Mouse (Mus musculus): Measurements from ENCODE around the gene Ly6g6d.
A peak's percentile ranks its signal among the peaks of the same experiment; 100 is the strongest.

The Ly6g6d gene

DNA sequence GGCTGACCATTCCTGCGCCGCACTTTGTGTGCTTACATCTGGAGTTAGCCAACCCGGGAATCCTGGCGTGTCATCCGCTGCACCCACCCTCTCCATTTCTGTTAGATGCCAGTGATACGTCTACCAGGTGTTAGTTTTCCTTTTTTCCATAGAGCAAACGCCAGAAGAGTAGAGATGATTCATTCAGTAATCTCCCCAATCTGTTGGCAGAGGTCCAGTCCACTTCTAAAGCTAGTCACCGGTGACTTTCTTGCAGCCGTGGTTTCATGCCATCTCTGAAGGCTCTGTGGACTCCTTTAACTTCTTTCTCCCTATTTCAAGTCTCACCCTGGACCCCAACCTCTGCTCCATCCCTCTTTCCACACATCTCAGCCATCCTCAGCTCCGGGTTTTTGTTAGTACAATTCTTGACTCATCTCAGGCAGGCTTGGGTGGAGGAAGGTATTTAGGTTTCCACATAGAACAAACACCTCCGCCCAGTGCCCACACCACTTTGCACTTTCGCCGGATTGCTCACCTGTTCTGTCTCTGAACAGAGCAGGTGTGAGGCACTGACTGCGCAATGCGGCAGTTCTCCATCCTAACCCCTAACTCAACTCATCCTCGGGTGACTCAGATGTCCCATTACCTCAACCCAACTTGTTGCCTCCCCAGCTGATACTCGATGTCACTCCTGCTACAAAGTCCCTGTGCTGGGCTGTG, 9.5 kb downstream of the Ly6g6d start:
- peak; percentile 55 for DNase-seq

DNA sequence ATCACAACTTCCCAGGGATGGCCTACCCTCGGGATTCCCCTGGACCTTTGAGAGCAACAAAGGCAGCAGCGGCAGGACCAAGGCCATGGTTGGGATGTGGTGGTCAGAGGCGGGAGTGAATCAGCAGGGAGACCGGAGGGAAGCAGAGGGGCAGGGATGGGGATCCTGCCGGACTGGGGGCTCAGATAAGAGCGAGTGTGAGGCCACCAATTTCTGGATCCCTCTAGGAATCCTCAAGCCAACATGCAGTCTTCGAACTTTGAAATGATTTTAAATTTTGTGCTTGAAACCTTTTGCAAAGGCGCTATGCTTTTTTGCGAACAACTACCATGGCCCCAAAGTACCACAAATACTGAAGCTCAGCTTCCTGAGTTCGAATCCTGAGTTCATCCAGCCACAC, 11.8 kb downstream of the Ly6g6d start, which contains the start of gene Mpig6b:
Gene Mpig6b (minus strand): TSS at position 101 of the 400 bp plus-strand sequence.
- no peak for DNase-seq

DNA sequence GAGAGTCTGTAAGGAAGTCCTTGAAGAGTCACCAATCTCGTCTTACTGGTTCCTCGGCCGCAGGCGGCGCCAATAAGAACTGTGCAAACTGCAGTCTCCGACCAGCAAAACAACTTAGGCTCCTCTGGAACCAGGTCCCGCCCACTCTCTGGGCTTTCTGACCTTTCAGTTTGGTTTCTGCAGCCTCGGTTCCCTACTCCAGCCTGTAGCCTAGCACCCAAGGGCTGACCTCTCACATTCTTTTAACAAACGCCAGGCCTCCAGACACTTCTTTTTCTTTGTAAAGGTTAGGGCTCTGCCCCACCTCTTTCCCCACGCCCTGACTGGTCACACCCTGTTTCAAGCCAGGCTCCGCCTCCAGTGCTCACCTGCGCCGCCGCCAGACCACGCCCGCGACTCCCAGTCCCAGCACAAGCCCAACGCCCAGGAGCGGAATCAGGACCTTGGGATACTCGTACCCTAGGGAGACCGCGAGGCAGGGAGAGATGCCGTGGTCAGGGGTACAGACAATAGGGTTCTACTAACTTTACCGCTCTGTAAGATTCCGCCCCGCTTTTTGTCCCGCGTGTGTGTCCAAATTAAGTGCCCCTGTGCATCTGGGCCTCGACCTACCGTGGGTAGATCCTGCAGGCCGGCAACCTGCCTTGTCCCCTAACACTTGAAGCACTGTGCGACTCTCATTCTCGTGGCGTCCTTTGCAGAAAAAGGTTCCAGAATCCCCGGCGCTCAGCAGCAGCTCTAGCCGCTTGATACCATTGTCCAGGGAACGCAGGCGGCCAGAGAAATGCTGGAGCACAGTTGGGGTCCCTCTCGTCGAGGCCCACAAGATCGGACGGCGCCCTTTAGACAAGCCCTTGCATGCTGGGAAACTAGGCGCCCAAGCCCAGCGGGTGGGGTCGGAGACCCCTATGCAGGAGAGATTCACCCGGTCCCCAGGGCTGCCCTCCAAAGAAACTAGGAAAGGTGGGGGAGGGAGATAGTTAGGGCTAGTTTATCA, 12.6 kb downstream of the Ly6g6d start, which contains the start of gene Ly6g6c:
Gene Ly6g6c (plus strand): TSS at position 438 of the 997 bp plus-strand sequence.
- DNase-seq: peak; percentile 73

DNA sequence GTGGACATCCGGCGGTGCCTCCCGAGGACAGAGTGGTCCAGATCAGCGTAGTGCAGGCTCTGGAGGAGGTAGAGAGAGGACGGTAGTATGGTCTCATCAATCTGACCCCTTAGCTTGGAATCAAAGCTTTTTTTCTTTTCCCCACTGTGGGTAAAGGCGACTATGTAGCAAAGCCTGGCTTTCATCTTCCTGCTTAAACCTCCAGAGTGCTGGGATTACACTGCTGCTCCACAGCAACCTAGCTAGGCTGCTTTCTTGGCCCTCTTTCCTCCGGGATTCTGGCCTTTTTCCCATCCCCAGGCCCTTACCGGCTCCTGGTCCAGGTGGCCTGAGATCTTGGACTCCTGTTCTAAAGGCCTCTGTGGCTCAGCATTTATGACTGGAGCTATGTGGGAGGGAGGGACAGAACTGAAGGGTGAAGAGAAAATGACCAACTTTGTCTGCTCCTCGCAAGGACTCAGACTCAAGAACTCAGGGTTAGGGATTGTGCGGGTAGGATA, 13.4 kb downstream of the Ly6g6d start:
- peak; percentile 82 for DNase-seq

DNA sequence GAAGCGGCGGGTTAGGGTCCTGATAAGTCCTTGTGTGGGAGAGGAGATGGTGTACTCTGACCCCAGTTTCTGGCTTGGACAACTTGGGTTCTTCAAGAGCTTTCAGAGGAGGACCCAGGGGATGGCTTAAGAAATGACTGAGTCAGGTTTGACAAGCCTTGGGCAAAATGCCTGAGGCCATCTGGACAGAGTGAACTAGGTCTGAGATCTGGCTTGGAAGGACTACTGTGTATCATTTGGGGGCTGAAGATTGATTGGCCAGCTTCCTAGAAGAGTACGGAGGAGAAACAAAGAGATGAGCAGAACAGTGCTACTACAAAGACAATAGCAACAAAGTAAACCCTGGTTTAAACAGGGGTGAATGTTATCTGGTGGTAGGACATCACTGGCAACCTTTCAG, 14.4 kb downstream of the Ly6g6d start:
- DNase-seq: peak; percentile 54

DNA sequence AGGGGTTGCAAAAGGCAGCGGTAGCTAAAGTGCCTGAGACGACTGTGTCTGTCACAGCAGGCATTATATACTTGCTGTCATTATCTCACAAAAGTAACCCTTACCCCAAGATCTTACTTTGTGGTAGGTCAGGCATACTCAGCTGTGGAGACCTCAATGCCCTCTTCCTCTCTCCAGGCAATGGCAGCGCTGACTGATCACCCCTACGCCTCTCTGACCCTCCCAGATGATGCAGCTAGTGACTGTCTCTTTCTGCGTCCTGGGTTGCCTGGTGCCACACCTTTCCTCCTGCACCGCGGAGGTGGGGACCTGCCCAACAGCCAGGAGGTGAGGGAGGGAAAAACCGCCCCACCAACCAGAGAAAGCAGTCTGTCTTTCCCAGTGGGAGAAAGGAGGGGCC, 16.6 kb downstream of the Ly6g6d start:
- DNase-seq: peak; percentile 40

DNA sequence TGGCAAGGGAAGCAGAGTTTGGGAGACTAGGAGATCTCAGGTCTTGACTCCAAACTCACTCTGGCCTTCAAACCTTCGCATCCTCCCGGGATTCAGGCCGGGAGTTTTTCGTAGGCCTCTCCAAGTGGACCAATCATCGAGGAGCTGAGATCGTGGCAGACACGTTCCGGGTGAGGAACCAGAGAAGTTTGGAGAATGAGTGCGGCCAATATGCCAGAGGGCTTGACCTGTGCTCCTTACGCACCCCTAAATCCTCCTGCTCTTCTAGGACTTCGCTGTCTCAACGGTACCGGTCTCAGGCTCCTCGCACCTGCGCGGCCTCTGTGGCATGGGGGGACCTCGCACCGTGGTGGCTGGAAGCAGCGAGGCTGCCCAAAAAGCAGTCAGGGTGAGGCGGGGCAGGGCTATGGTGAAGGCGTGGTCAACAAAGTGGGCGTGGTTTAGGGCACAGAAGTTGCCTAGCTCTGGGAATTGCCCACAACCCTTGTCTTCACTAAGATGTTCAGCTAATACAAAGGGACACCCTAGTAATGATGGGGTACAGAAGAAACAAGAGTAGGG, 17.0 kb downstream of the Ly6g6d start:
- DNase-seq: peak; percentile 61

DNA sequence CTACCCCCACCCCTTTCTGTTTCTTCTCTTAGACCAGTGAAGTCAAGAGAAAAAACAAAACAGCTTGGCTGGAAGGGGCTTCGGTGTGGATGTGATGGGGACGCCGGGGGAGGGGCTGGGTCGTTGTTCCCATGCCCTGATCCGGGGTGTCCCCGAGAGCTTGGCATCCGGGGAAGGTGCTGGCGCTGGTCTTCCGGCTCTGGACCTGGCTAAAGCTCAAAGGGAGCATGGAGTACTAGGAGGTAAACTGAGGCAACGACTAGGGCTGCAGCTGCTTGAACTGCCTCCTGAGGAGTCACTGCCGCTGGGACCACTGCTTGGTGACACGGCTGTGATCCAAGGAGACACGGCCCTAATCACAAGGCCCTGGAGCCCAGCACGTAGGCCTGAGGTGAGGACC, 17.8 kb downstream of the Ly6g6d start:
- DNase-seq: peak; percentile 65

DNA sequence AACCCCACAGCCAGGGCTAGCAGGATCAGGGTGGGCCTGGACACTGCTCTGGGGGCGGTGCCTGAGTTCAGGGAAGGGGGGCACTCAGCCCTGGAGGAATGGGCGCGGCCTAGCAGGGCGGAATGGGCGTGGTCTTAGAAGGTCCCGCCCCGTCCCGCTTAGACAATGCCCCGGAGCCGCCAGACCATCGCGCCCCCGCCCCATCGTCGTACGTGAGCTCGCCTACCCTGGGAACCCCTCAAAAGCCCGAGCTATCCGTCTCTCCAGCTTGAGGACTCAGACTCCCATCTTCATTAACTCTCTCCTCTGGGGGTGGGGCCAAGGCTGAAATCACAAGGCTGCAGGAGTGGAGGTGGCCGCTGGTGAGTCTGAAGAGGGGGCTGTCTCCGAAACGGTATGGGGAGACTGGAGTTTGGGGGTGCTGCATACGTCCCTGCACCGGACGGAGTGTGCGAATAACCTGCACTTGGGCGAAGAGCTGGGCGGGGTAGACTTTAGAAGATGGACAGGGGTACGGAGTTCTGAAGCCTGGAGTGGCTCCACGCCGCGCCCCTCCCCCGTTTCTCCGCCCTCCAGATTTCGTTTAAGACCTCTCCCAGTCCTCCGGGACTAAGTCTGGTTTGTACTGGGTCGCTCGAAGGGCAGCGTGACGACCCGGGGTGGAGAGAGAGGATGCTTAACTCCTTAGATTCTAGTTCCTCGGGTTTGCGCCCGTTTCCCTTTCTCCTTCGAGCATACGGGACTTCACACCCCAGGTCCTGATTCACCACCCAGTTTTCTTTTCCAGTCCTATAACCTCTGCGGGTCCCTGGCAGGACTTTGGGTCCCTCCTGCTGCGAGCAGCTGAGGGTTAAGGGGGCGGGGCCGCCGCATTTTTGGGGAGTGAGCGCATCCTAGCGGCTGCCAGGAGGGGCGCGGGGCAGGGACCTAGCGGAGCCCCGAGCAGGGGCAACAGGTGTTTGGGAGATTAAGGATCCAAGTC, 18.7 kb downstream of the Ly6g6d start, which contains the start of gene Ddah2:
Gene Ddah2 (plus strand): TSS at position 125 of the 982 bp plus-strand sequence.
- DNase-seq: peak; percentile 84

DNA sequence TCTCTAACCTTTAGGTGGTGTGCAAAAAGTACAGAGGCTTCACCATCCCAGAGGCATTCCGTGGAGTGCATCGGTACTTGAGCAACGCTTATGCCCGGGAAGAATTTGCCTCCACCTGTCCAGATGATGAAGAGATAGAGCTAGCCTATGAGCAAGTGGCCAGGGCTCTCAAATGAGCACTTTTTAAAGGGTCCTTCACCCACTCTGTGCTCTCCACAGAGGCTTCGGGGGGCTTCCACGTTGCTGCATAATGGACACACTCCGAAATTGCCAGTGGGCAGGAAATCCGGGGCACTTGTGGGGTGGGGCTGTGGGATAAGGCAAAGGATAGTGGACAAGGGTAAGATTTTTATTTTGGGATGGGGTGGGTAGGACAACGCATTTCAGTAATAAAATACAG, 19.5 kb downstream of the Ly6g6d start:
- peak; percentile 37 for DNase-seq

DNA sequence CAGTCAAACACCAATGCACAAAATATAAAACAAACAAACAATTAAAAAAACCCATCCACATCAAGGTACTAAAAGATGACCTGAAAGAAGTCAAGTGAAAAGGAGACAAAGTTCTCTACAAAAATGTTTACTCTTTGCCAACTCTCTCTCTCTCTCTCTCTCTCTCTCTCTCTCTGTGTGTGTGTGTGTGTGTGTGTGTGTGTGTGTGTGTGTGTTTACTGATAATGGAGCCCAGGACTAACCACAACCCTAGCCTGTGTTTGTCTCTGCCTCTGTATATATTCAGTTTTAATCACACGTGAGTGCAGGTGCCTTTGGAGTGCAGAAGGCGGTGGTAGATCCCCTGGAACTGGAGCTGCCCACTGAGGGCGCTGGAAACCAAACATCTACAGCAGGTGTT, 20.8 kb downstream of the Ly6g6d start:
- no peak for DNase-seq

DNA sequence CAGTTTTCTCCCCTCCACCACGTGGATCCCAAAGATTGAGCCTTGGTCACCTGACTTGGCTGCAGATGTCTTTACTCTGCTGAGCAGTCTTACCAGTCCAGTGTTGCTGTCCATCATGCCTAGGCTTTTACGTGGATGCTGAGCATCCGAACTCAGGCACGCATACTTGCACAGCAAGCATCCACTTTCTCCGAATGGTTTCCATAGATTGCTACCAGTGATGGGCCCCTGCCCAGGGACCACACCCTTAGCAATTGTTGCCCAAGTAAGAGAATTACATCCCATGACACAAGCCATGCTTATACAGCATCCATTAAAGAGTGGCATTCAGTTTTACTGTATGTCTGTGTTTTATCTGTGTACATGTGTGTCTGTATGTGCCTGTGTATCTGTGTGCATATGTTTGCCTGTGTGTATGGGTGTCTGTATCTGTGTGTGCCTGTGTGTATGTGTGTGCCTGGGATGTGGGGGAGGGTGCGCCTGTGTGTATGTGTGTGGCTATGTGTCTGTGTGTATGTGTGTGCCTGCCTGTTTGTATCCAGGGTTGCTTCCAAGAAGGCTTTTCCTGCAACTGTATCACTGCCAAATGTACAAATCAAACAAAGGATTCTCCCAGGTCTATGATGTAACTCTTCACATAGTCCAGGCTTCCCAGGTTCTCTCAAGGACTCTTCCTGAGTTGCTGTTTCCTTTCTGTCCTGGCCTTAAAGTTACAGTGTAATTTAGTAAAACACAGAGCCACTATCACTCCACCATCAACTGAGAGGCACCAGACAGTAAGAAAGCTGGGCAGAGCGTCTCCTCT, 22.0 kb downstream of the Ly6g6d start:
- no peak for DNase-seq

DNA sequence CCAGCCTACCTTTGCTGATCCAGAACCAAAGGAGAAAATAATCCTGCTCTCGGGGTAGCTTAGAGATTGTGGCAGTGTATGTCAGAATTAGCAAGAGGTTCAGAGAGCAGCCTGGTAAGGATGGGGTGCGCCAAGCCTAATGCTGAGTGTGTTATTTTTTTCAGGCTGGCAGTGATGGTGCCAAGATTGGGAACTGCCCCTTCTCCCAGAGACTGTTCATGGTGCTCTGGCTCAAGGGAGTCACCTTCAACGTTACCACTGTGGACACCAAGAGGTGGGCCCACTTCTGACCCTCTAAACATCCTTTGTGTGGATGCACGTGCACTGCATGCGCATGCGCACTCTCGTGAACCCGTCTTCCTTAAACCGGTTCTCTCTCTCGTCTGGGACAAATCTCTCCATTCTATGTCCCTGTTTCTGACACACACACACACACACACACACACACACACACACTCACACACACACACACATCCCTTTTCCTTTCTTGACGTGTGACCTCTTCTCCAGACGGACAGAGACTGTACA, 25.5 kb downstream of the Ly6g6d start:
- peak; percentile 31 for DNase-seq

DNA sequence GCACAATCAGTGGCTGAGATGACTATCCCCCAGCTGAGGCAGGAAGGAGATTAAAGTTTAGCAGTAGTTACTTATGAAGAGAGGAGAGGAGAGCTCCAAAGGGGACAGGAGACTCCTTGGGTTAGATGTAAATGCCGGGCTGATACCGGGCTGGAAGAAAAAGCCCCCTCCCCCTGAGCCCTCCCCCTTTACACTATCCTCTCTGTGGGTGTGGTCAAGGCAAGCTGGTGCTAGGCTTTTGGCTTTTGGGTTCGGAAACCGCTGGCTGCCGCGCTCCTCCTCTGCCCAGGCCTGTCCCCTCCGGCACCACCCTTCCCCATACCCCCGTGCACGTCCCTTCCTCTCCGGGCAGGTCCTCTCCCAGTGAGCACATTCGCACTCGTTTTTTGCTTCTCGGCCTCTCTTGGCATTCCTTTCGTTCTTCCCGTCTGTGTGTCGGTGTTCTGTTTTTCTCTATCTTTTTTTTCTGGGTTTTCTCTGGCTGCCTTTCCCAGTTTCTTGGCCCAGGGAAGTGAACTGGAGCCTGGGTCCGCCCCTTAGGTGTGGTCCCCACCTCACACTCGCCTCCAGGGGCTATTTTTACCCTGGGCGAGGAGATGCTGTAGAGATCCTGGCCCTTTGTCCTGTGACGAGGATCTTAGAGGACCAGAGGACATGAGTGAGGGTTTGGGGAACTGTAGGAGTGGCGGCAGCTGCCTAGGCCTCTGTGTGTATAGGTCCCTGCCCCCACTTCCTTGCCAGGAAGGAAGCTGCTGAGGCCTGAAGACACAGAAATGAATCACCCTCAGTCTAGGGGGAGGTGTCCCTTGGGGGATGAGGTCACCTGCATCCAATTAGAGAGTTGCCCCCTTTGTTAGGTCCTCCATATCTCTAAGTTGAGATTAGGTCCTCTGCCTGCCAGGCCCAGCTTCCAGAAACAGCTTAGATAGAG, 26.4 kb downstream of the Ly6g6d start:
- DNase-seq: peak; percentile 63

DNA sequence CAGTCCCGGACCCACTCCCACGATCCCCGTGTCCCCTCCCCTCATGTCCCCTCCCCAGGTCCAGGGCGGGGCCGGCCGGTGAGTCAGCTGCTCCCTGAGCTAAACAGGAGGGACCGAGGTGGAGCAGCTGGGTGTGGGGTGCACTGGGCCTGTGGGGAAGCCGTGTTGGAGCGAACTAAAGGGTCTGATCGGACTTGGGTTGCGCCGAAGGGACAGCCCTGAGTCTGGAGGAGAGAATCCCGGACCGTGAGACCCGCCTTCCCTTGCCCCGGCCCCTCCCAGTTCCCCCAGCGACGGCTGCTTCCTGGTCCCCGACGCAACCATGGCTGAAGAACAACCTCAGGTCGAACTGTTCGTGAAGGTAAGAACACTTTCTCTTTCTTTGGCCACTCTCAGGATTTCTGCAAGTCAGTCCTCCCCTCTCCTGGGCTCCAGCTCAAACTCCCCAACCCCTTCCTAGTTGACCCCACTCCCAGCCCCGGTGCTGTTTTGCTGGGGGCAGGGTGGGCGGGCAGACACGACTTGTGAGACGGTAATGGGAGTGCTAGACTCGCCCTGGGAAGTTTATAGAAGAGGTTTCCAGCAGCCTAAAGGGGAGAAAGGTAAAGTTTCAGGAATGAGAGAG, 27.6 kb downstream of the Ly6g6d start:
- peak; percentile 49 for DNase-seq

DNA sequence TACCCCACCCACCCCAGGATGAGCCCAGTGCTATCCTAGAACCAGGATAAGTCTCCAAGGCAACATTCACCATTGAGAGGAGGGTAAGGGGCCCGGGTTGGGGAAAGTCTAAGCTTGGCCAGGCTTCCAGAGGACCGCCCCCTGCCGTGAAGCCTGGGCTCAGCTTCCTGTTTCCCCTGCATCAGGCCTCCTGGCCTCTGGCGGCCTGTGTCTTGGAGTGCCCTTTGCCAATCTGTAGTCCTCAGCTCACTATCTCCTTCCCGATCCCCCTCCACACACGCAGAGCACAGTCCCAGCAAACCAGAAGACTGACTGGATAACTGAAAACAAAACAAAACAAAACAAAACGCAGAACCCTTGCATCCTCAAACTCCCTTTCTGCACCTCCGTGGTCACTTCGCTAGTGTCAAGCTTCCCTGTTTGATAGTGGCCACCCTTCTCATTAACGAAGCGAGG, 28.3 kb downstream of the Ly6g6d start, which contains the start of gene Clic1:
Gene Clic1 (plus strand): TSS at position 406 of the 456 bp plus-strand sequence.
- peak; percentile 38 for DNase-seq

DNA sequence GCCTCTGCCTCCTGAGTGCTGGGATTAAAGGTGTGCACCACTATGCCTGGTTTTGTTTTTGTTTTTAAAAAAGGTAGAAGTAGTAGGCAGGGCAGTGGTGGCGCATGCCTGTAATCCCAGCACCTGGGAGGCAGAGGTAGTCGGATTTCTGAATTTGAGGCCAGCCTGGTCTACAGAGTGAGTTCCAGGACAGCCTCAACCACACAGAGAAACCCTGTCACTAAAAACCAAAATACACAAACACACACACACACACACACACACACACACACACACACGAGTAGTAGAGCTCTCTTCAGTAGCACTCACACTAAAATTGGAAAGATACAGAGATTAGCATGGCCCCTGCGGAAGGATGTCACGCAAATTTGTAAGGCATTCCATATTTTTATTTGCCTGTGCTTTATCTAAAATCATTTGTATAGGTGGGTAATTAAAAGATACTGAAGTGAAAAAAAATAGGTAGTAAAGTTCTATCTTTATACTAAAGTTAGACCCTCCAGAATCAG, 28.9 kb downstream of the Ly6g6d start:
- no peak for DNase-seq

DNA sequence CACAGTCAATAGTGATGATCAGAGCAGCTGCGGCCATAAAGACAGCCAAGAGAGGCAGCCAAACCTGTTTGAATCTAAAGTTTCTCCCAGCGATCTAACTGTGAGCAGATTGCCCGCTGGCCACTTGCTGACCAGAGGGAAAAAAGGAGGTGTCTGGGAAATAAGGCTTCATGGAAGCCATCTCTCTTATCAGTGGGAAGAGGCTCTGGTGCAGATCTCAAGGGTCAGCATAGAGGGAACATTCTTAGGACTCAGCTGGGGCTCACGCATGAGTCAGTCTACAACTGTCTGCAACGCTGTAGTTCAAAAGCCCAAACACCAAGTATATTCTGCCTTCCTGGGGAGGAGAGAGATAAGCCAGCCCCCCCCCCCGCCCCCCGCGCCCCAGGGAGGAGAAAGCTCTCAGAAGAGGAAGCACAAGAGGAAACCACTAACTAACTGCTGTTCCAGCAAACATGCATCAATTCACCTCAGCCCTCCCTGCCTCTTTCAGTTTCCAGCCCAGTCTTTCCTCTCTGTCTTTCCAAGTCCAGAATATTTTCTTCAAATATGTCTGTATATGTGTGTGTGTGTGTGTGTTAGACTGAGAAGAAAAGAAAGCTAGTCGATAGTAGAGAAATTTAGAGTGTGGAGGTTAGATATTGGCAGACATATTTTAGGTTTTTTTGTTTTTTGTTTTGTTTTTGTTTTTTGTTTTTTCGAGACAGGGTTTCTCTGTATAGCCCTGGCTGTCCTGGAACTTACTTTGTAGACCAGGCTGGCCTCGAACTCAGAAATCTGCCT, 29.5 kb downstream of the Ly6g6d start:
- DNase-seq: no peak

Measured in cerebellum, adult 11-12 months (tissue).